Mouse (Mus musculus) left cerebral cortex, postnatal 25 days (tissue): ENCODE measurements around the gene Olfr1226. TPM values are rescaled to one million over a fixed set of nuclear protein-coding genes. Genes with fewer than 3 reads are reported as not detected.
"Not testable (repeated sequence)": the region's sequence is repeated elsewhere in the genome, so short reads cannot be mapped to it uniquely, and the experiment has no call there.

Experiments
- DNase-seq, 2 experiments: peaks; one replicate each; pipeline ENCODE4 v3.0.0; 2022; ENCODE audit warnings: low spot score in 2 of 2, mixed read lengths in 1 of 2
- intact Hi-C: fragments of 180-260 bp; cut with DNase I; formaldehyde crosslinking; loops from one replicate; pipeline ENCODE4 v1.15.1; 2025
- total RNA-seq, 2 experiments: library from RNA; stranded (reverse); gene quantifications; 2 replicates each; pipeline ENCODE4 v1.2.3; 2021

Gene Olfr1226
- not detected for total RNA-seq

DNA sequence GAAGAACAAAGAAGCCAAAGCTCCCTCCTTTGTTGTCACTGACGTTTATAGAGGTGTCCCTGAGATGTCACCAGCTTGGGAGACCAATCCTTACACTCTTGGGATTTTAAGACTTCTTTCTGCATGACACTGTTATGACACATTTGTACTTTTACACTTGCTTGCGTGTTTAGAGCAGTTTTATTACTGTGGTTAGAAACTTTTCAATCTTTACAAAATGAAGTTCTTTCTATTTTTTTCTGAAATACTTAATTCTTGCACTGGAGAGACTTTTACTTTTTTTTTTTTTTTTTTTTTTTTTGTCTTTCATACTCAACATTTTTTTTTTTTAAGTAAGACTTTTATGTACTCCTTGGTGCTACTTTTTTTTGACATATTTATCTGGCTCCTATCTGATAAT is at the start of gene Olfr1226:
Olfr1226 (minus strand) TSS at position 101 of the 400 bp plus-strand sequence.
- DNase-seq, result no peak
- intact Hi-C loops, result no loop called here

DNA sequence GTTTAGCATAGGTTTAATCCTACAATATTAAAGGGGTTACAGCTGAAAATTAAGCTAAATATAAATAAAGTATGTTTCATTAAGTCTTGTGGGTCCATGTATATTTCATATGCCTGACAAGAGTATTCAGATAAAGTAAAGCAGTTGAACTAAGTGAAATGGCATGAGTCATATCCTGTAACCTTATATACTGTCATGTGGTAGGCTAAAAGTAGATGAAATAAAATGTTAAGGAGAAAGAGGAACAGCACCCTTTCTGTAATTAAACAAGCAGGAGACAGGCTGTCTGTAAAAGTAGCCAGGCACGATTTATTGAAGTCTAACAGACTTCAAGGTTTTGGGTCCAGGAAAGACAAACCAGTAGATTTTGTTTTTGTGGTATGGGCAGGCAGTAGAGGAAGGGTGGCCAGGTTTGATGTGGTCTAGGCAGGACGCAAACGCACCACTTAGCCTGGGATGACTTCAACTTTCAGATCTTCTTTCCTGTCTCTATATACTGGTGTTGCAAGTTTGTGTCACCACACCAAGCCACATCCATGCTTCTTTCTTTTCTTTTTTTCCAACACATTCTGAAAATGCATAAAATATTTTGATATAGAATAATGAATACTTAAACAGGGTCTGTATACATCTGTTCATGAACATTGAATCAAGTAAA is 3.4 kb downstream of the Olfr1226 start:
- intact Hi-C loops, result no loop called here
- no peak for DNase-seq

- no peak for DNase-seq
- intact Hi-C loops, result no loop called here
These were observed 25.3 kb downstream of the Olfr1226 start, which contains the start of gene Olfr1225 for GRCm38 (mm10) chr2:89174569-89174968. TSS of gene Olfr1225 (minus strand) at chr2:89174669.

DNA sequence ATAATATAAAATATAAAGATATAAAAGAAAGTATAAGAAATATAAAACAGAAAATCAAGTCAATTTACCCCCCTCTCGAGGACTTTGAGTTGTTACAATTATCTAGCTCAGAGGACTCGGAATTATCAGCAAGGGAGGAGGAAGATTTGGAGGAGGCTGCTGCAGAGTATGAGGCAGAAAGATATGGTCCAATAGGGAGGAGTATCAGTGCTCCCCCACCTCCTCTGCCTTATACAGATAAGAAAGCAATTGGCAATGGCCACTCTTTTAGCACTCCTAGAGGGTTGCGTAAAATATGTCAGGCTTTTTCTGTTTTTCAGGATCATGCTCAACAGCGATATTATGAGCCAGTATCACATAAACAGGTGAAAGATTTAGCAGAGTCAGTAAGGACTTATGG is 35.1 kb downstream of the Olfr1226 start:
- DNase-seq, intact Hi-C loops: not testable (repeated sequence)

DNA sequence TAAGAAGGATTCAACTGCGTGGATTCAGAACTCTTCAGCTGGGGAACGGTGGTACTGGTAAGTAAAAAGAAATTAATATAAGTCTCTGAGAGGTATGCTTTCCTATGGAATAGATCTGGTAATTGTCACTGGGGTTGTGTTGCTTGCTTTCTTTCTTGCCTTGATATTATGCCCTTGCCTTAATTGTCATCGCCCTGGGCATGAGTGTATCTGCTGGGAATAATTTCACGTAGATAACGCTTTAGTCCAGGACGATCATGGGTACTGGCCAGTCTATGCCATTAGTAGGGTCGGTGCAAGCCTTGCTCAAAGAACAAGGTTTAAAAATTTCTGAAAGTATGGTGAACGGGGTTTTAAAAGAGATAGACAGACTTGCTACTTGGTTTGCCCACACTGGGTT is 35.9 kb downstream of the Olfr1226 start, which contains the start of gene Olfr1224-ps1:
Olfr1224-ps1 (minus strand) TSS at position 101 of the 400 bp plus-strand sequence.
- intact Hi-C loops, DNase-seq: not testable (repeated sequence)

DNA sequence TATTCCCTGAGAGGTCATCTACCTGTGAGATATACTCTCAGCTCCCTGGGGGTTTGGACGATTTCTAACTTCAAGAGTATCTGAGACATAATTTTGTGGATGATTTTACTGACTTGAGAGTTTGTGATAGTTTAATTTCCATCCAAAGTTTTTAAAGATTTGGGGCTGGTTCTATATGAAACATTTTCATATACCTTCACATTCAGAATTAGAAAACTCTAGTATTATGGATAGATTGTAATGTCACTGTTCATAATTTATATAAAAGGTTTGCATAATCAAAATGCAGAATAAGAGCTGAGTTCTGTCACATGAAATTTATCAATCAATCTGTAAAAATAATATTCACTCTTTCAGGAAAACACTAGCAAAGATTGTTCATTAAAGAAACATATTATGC is 48.4 kb downstream of the Olfr1226 start, which contains the start of gene Olfr1223:
Olfr1223 (minus strand) TSS at position 101 of the 400 bp plus-strand sequence.
- no peak for DNase-seq
- intact Hi-C loops, result no loop called here

Other genes with a start within 250 kb of the Olfr1226 start
- not detected for gene Olfr1212, start 246.1 kb downstream of the Olfr1226 start, total RNA-seq
- not detected for gene Gm13762, start 219.8 kb downstream of the Olfr1226 start, total RNA-seq
- not detected for gene Olfr1214, start 207.4 kb downstream of the Olfr1226 start, total RNA-seq
- gene Olfr1215, start 193.1 kb downstream of the Olfr1226 start, total RNA-seq, result not detected
- not detected for gene Olfr1216, start 181.7 kb downstream of the Olfr1226 start, total RNA-seq
- not detected for gene Olfr1217, start 168.0 kb downstream of the Olfr1226 start, total RNA-seq
- gene Olfr1218, start 138.9 kb downstream of the Olfr1226 start, total RNA-seq, result not detected
- gene Olfr1219, start 116.5 kb downstream of the Olfr1226 start, total RNA-seq, result not detected
- gene Olfr1220, start 93.2 kb downstream of the Olfr1226 start, total RNA-seq, result not detected
- not detected for gene Olfr1221, start 82.8 kb downstream of the Olfr1226 start, total RNA-seq
- not detected for gene Olfr1222, start 67.0 kb downstream of the Olfr1226 start, total RNA-seq
- gene Olfr1223, start 48.5 kb downstream of the Olfr1226 start, total RNA-seq, result not detected
- not detected for gene Olfr1224-ps1, start 36.0 kb downstream of the Olfr1226 start, total RNA-seq
- not detected for gene Olfr1225, start 25.4 kb downstream of the Olfr1226 start, total RNA-seq
- not detected for gene Olfr1228, start 54.0 kb upstream of the Olfr1226 start, total RNA-seq
- not detected for gene Olfr1229, start 88.0 kb upstream of the Olfr1226 start, total RNA-seq
- not detected for gene Olfr1230, start 97.2 kb upstream of the Olfr1226 start, total RNA-seq
- gene Olfr1231, start 107.0 kb upstream of the Olfr1226 start, total RNA-seq, result not detected
- gene Olfr1232, start 129.6 kb upstream of the Olfr1226 start, total RNA-seq, result not detected
- not detected for gene Olfr1233, start 142.3 kb upstream of the Olfr1226 start, total RNA-seq
- gene Olfr1234, start 164.8 kb upstream of the Olfr1226 start, total RNA-seq, result not detected
- gene Olfr1238, start 209.6 kb upstream of the Olfr1226 start, total RNA-seq, result not detected
- gene Olfr1239, start 220.4 kb upstream of the Olfr1226 start, total RNA-seq, result not detected
- not detected for gene Olfr1240, start 243.0 kb upstream of the Olfr1226 start, total RNA-seq